Mouse (Mus musculus): ENCODE measurements around the gene Elmo1.

DNA sequence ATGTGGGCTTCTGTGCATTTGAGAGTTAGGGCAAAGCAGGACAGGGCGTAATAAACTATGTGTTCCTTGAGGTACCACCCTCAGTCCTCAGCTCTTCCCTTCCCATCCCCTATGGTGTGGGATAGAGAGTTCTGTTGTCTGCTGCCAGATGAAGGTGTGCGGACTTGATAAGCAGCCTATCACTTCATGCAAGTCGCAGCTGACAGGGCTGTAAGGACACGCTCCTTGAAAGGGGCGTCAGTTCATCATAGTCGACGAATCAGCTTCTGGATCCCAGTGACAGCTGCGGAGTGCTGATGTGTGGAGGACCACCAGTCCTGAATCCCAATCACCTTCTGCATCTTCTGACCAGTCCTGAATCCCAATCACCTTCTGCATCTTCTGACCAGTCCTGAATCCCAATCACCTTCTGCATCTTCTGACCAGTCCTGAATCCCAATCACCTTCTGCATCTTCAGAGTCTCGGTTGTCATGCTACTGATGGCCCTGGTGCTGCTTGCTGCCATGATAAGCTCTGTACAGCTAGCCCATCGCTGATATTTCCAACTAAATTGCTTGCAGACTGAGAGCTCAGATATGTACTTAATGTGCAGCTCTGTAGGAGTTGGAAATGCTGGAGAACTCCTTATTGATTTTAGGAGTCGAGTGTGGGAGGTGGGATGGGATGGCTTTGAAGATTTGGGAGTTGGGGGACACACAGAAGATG is 59.9 kb downstream of the Elmo1 start:
- TF ChIP-seq GATA1 (IDR thresholded peaks at IDR 0.05; ENCODE audit: low read length) (peak; percentile 90), TAL1 (IDR thresholded peaks at IDR 0.05; ENCODE audit: low read length) (peak; percentile 94)
